Mouse (Mus musculus): ENCODE data around the gene RPS10-NUDT3. TPM values are rescaled to one million over a fixed set of nuclear protein-coding genes. Genes with fewer than 3 reads are reported as not detected.

The RPS10-NUDT3 gene
- total RNA-seq (2022) = 1 to 10 TPM in 1 of 4 experiments, not detected in 3; 2.0 TPM

DNA sequence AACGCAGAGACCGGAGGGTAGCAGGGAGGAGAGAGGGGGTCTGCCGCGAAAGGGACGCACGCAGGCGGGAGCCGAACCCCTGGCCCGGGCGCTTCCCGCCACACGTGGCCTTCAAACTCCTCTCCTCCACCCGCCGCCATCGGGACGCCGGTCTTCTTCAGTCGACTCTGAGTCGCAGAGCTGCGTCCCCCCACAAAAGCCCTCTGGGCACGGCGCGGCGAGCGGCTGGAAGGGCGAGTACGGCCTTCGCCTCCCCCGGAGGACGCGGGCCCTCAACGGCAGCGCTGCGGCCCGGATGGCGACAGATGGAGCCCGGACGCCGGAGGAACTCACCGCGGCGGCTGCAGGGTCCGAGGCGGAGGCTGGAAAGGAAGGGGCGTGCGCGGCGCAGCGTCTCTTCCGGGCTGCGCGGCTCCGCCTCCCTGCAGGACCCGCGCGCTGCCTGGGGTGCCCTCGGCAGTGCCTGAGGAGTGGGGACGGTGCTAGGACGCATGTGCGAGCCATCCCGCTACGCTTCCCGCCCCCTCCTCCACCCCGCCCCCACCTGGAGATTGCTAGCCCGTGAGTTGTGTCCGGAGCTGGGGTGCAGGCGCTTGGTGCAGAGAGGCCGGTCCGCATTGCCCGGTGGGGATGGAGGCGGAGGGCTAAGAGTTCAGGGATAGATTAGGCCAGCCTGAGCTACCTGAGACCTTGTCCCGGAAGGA is at the start of gene RPS10-NUDT3:
Gene RPS10-NUDT3, minus strand, starts transcription at position 352 of the 704 bp plus-strand sequence.
- peak; percentile 72 to 85 for DNase-seq (ENCODE audit: low spot score in 2 of 2)

DNA sequence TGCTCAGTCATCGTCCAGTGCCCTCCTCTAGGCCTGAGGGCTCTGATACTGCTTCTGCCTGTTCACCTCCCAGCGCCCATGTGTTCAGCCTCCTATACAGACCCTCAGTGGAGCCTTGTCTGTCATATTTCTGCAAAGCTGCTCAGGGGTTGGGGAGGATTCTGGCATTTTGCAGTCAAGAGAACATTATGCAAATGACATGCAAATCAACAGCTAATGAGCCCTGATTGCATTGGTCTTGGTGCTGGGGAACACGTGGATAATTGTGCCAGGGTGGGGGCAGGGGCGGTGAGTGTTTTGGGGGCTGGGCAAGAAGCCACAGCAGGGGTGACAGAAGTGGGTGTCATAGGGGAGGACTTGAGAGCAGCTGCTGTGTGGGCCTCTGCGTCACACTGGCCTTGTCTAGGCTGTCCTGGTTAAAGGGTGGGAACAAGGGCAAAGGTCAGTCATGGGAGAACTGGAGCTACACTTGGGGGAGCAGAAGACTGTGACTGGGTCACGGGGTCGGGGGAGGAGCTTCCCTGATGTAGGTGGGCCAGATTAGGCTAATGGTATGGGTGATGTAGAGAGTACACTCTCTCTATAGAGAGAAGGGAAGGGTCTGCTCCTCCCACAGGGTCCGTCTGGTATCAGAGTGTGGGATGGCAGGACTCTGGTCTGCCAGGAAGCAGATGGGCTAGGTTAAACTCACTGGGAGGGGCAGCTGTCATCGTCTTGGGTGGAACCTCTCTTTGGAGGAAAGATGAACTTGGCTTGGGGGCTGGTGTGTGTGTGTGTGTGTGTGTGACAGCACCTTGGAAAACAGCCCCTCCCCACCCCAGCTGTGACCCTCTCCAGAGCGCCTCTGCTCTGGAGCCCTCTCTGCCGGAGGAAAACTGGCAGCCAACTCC is 44.1 kb upstream of the RPS10-NUDT3 start:
- DNase-seq (ENCODE audit: low spot score in 2 of 2) = no peak

DNA sequence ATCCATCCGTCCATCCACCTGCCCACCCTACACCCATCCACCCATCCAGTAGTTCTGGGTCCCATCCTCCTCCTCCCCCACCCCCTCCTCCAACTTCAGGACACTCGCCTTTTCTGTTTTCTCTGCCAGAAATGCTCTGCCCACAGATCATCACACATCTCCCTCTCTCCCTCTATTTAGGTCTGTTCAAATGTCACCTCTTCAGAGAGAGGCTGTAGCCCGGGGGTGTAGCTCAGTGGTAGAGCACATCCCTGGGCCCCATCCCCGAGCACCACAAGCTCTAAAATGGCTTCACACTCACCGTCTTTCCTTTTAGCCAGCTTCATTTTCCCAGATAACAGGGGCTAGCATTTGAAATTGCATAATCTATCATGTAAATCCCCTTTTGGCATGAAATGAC is 42.7 kb upstream of the RPS10-NUDT3 start:
- DNase-seq (ENCODE audit: low spot score in 2 of 2) = no peak

DNA sequence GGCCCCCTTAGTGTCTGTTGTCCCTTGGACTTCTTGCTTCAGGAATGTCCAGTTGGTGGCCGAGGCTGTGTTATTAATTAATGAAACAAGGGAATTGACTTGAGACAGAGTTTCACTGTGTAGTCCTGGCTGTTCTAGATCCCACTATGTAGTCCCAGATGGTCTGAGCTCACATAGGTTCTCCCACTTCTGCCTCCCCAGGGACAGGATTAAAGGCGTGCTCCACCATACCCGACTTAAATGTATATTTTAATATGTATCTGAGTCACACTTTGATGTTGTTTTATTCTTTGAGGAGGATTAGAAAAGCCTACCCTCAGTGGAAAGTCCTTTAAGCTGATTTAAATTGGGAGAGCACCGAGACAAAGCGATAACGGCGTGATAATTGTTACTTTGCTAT is 41.2 kb upstream of the RPS10-NUDT3 start:
- no peak for DNase-seq (ENCODE audit: low spot score in 2 of 2)

DNA sequence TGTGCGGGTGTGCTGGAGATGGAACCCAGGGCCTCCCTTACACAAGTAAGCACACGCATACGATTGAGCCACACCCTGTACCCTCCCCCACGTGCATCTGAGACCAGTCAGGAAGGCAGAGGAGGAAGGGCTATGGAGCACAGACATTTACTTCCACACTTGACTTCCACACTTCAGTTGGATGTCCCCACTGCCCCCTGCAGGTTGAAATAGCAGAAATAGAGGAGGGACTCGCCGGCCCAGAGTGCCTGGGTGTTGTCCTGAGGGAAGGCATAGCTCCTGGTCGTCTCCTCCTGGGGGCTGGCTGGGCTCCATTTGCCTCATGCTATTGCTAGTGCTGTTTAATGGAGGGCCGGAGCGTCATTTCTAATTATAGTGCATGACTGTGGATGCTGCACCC is 40.4 kb upstream of the RPS10-NUDT3 start:
- DNase-seq (ENCODE audit: low spot score in 2 of 2) = no peak

DNA sequence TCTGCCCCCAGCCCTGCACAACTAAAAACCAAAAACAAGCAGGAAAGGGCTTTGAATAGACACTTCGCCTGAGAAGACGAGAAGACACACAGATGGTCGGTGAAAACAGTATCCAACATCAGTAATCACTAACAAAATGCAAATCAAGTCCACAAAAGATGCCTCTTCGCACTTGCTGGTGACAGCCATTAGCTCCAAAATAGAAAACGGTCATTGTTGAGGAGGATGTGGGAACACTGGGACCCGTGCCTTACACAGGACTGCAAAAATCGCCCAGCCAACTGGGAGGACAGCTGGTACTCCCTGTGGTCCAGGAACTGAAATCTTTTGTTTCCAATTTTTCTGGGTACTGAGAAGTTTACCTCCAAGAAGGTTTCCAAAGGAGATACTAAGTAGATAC is 38.9 kb upstream of the RPS10-NUDT3 start:
- no peak for DNase-seq (ENCODE audit: low spot score in 2 of 2)

DNA sequence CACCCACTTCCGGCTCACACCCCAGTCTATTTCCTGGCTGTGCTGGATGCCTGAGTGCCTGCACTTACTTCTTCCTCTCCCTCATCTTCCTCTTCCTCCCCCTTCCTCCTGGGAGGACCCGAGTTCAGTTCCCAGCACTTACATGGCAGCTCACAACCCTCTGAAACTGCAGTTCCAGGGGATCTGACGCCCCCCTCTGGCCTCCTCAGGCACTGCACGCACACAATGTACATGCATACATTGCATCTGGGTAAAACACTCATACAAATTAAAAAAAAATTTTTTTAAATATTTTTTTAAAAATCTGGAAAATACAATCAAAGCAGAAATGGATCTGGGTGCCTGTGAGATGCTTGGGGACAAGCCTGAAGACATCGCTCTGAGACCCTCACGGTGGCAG is 36.7 kb upstream of the RPS10-NUDT3 start:
- no peak for DNase-seq (ENCODE audit: low spot score in 2 of 2)

DNA sequence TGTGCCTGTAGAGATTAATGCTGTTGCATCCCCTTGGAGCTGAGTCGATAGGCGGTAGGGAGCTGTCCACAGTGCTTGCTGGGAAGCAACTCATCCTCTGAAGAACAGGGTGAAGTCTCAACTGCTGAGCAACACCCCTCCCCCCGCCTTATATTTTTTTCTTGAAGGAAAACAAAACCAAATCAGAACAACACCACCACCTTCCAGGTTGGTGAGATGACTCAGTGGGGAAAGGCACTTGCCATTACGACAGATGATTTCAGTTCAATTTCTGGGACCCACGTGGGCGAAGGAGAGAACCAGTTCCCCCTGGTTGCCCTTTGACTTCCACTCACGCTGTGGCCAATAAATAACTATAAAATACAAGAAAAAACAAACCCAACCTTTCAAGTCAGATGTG is 23.7 kb upstream of the RPS10-NUDT3 start:
- no peak for DNase-seq (ENCODE audit: low spot score in 2 of 2)

DNA sequence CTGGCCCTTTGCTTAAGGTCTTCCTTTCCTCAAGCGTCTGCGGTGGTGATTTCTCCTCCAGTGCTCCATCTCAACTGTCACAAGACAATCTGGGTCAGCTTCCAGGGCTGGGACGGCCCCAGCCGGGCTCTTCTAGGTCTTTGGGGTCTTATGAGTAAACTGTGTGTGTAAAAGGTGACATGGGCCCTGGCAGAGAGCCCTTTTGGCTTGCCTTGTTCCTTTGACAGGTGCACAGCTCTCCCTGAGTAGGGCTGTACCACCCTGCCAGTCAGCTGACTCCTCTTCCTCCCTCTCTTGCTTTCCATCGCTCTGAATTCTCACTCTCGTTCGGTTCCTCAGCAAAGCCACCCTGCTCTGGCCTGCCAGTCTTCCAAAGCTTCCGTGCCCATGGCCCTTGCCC is 22.1 kb upstream of the RPS10-NUDT3 start:
- no peak for DNase-seq (ENCODE audit: low spot score in 2 of 2)

DNA sequence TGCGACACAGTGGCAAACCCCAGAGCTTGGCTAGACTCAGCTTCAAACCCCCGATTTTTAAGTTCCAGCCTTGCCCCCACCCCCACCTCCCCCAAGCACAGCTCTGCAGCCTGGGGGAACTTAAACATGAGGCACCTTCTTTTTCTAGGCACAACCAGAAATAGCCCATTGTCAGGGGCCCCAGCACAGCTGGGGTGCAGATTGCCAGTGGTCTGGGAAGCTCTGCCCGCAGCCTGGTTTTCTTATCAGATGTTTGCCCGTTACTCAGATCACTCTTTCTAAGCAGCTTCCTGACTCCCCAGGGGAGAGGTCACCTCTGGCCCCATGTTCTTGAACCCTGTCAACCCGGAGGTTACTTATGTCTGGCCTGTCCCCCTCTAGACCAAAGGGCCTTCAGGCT is 21.4 kb upstream of the RPS10-NUDT3 start:
- DNase-seq (ENCODE audit: low spot score in 2 of 2) = no peak

DNA sequence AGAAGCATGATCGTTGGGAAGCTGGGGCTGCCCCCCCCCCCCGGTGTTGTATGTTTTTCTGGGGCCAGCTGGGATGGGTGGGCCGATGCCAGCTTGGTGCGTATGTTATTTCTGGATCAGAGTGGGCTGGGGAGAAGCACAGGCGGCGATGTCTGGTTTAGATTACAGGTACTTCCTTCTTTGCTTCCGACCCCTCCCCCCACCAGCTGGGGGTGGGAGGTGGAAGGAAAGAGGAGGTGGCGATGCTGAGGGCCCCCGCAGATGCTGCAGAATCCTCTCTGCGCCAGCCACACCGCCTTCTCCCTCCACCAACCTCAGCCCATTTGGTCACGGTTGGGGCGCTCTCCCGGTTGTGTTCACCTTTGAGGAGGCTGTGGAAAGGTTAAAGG is 21.0 kb upstream of the RPS10-NUDT3 start:
- peak; percentile 64 to 85 for DNase-seq (ENCODE audit: low spot score in 2 of 2)

DNA sequence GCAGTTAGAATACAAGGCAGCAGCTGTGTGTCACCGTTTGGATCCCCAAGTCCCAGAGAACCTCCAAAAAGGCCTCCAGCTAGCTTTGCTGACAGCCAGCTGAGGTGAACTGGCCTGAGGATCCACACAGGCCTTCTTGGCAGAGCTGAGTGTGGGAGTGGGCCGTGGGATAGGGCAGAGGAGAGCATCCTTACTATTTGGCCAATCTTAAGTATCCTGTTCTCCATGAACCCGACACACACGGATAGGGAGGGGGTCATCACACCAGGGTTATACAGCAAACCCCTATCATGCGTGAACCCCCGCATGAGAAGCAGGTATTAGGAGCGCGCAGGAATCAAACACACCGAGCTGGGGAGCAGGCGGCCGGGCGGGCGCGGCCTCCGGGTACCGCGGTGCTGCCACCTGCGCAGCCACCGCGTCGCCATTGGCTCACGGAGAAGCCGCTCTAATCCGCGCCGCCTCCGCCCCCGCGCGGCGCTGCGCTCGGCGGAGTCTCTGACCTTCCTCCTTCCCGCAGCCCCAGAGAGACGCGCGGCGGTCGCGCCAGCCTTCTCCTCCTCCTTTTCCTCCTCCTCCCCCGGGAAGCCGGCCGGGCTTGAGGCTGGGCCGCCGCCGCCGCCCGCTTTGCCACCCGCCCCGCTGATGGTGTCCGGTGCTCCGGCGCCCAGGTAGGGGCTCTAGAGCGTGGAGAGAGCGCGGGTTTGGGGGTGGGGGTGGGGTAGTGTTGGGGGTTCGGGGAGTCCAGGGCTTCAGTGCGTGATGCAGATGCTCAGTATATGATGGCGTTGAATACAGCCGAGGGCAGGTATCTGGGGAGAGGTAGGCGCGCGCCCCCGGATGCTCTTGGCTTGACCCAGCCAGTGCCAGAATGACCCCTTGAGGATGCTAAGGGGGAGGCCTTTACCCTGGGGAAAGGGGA is 20.3 kb upstream of the RPS10-NUDT3 start, which contains the start of gene Pacsin1:
Gene Pacsin1, plus strand, starts transcription at position 421 of the 922 bp plus-strand sequence.
- peak; percentile 67 to 82 for DNase-seq (ENCODE audit: low spot score in 2 of 2)

DNA sequence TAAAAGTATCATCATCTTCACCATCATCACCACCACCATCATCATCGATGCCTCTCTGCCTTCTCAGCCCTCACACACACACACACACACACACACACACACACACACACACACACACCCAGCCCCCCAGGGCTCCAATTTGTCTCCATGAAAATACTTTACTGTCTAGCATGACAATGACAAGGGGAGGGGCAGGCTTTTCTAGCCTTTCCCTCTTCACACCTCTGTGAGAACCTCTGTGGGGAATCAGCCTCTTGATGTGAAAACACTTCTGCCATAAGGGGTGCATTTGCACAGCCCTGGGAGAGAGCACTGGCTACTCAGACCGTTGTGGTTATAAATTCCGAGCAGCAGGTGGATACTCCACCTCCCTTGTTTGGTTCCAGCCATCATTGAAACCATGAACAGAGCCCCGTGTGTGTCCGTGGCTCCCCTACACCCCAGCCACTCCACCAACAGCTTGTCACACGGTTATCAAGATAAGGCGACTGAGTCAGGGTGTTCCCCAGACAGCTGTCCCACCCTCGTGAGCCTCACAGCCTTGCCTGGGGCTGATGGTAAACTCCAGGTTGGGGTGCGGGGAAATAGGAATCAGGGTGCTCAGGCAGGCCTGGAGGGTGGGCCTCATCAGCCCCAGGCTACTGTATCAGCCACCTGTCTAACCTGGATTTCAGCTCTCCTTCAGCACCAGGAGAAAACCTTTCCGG is 18.4 kb upstream of the RPS10-NUDT3 start:
- no peak for DNase-seq (ENCODE audit: low spot score in 2 of 2)

DNA sequence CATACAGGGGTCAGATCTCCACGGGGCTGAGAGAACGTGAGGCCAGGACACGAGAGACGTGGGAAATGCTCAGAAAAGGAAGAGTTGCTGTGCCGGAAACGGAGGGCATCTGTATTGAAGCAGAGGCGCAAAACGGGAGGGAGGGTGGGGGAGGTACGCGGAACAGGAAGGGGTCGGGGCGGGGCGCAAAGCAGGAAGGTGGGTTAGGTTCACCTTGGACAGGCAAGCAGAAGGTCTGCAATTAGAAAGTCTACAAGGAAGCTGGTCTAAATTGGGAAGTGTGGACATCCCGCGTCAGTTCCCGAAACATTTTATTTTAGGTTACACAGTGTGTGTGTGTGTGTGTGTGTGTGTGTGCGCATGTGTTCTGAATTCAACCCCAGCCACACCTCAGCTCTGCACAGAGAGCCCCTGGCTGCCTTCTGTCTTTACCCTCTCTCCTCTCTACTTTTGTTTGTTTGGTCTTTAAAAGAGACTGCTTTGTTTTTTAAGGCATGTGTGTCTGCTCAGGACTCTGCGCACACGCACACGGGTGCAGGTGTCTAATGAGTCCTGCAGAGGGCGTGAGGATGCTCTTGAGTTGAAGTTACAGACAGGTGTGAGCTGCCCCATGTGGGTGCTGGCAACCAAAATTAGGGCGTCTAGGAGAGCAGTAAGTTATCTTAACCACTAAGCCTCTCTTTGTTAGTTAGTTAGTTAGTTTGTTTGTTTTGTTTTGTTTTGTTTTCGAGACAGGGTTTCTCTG is 17.2 kb upstream of the RPS10-NUDT3 start:
- no peak for DNase-seq (ENCODE audit: low spot score in 2 of 2)

DNA sequence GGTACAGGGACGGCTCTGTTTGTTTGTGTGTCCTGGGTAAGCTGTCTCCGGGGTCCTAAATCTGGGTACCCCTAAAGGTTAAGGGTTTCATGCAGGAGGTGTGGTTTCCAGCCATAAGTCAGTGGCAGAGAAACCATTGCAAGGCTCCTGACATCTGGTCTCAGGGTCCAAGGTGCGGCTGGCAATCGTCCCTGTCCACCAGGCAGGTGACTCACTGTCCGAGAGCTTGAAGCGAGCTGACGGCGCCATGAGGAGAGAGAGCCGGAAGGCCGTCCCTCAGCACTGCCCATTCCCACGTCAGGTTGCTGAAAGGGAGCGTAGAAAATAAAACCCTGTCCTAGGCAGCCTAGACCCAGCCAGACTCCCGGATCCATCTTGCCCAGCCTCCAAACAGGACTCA is 15.6 kb upstream of the RPS10-NUDT3 start:
- no peak for DNase-seq (ENCODE audit: low spot score in 2 of 2)

DNA sequence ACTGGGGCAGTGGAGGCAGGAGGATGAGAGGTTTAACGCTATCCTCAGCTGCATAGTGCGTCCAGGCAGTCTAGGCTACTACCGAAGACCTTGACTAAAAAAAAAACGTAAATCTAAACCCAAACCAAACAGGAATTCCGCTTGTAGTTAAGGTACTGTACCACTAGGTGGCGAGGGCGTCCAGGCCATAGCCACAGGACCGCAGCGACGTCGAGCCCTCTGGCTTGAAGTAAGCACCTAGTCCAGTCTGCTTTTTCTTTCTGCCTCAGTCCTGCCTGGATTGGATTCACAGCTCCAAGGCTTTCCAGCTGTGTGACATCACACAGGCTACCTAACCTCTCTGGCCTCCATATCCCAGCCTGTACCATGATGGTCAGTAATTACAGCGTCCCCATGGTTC is 15.1 kb upstream of the RPS10-NUDT3 start:
- no peak for DNase-seq (ENCODE audit: low spot score in 2 of 2)

DNA sequence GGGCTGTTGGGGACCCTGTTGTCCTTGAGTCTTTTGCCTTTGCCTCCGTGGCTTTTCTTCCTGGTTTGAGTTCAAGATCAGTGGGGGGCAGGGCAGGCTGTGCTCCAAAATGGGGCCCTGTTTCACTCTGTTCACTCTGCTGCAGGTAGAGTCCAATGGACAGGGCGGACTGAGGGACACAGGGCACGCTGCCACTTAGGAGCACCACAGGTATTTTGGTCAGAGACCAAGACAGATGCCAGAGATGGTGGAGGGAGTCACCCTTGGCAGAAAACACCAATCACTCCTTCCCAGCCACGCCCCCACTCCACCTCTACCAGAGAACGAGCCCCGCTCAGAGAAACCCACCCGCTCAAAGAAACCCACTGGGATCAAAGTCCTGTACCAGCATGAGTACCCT is 10.8 kb upstream of the RPS10-NUDT3 start:
- DNase-seq (ENCODE audit: low spot score in 2 of 2) = no peak

DNA sequence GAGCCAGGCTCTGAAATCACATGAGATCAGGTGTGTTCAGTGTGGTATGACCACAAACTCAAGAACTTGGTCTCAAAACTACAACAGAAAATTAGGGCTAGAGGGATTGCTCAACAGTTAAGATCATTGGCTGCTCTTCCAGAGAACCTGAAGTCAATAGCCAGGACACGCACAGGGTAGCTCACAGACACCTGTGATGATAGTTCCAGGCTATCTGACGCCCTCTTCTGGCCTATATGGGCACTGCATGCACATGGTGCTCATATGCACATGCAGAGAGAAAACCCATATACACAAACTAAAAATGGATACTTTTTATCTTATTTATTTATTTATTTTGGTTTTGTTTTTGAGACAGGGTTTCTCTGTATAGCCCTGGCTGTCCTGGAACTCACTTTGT is 9.6 kb upstream of the RPS10-NUDT3 start:
- no peak for DNase-seq (ENCODE audit: low spot score in 2 of 2)

DNA sequence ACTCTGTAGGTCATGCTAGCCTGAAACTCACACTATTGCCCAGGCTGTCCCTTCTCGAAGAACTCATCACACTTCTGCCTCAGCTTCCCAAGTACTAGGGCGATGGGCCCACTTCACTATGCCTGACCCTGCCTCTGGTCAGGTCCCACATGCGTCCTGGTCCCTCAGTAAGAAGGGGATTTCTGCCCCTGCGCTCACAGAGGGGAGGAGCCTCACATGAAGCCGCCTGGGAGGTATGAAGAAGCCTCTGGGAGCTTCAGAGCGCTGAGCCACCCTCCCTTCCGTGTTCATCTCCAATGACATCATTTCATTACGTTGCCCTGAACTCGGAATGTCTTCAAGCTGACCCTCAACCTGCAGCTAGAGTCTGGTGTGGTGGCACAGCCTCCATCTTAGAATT is 8.7 kb upstream of the RPS10-NUDT3 start:
- no peak for DNase-seq (ENCODE audit: low spot score in 2 of 2)

DNA sequence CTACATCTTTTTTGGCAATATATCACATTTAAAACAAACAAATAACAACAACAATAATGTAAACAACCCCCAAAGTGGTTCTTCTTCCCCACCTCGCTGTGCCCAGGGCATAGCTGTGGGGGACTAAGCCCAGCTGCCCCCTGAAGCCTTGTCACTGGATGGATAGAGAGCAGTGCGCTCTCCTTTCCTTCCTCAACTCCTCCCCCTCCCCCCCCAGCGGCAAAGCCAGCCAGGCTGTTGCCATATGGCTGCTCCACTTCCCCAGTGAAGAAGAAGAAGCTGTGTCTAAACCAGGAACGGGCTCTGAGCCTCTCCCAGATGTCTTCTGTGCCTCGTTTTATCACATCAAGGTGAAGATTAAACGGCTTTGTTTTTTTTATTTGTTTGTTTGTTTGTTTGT is 8.1 kb upstream of the RPS10-NUDT3 start:
- DNase-seq (ENCODE audit: low spot score in 2 of 2) = peak in 1 of 2 experiments; percentile 53

Data from left cerebral cortex, adult 8-10 months (tissue).